Mouse (Mus musculus) testis, adult 2 months (tissue): ENCODE results near the gene Casq1. TPM values are rescaled to one million over a fixed set of nuclear protein-coding genes. Genes with fewer than 3 reads are reported as not detected.
A peak's percentile ranks its signal among the peaks of the same experiment; 100 is the strongest.

Source experiments
- H3K27ac ChIP-seq: fragments of 200-500 bp; 2 replicates; pipeline ENCODE4 v1.5.1; 2012; ENCODE audit warnings: low read depth, low read length; ENCODE audit not compliant: control insufficient read depth, insufficient read depth
- H3K27me3 ChIP-seq: fragments of 200-500 bp; 2 replicates; pipeline ENCODE4 v1.6.1; 2012; ENCODE audit warnings: mild to moderate bottlenecking, low read length, moderate library complexity; ENCODE audit not compliant: control insufficient read depth, insufficient read depth
- H3K36me3 ChIP-seq: fragments of 200-500 bp; 2 replicates; pipeline ENCODE4 v1.6.1; 2012; ENCODE audit warnings: mild to moderate bottlenecking, low read length; ENCODE audit not compliant: control insufficient read depth, insufficient read depth
- H3K4me1 ChIP-seq: fragments of 200-500 bp; 2 replicates; pipeline ENCODE4 v1.6.1; 2012; ENCODE audit warnings: low read length; ENCODE audit not compliant: control insufficient read depth, insufficient read depth
- H3K4me3 ChIP-seq: fragments of 200-500 bp; 2 replicates; pipeline ENCODE4 v1.5.1; 2012; ENCODE audit warnings: low read depth, mild to moderate bottlenecking, low read length, moderate library complexity, mixed read lengths; ENCODE audit not compliant: control insufficient read depth
- CTCF ChIP-seq: fragments of 200-500 bp; IDR thresholded peaks from 2 replicates; pipeline ENCODE4 v1.5.1; 2012; ENCODE audit warnings: low read depth, mild to moderate bottlenecking, inconsistent platforms, low read length, moderate library complexity; ENCODE audit not compliant: control insufficient read depth, insufficient read depth, insufficient replicate concordance
- POLR2A ChIP-seq: fragments of 200-500 bp; IDR thresholded peaks from 2 replicates; pipeline ENCODE4 v1.6.1; 2012; ENCODE audit warnings: low read depth, mild to moderate bottlenecking, inconsistent platforms, low read length, moderate library complexity; ENCODE audit not compliant: control insufficient read depth
- polyA plus RNA-seq: library from polyadenylated mRNA; depleted of rRNA; stranded (reverse); fragments of >200 nt; gene quantifications from 2 replicates; pipeline ENCODE4 v1.2.3, GENCODE M21; 2012

The Casq1 gene
- polyA plus RNA-seq, 1 experiment, result 15.8 TPM

DNA sequence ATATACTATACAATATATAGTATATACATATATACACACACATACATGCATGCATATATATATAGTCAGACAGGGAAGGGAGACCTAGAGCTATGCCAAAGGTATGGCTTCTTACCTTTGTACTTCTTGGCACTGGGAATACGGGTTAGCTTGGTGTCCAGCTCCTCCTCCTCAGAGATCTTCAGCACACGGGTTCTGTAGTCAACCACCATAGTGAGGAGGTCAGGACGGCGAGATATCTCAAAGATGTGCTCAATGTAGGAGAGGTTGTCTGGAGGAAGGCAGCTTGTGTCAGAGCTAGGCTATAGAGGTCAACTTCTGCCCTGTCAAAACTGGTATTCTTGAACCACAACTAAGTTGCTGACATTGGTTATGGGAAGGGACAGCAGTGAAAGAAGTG, 20.7 kb downstream of the Casq1 start:
- Histone ChIP-seq H3K27ac (no peak overlapping the region), H3K4me3 (no peak overlapping the region), H3K36me3 (peaks cover 3% of the 10 kb centered on the region), H3K4me1 (peaks cover 21% of the 10 kb centered on the region), H3K27me3 (no peaks in the 10 kb centered on the region)
- no peak for TF ChIP-seq POLR2A
- TF ChIP-seq CTCF, result no peak

- Histone ChIP-seq H3K27ac (no peak overlapping the region), H3K4me1 (peaks cover 15% of the 10 kb centered on the region), H3K27me3 (no peaks in the 10 kb centered on the region), H3K36me3 (peaks cover 4% of the 10 kb centered on the region), H3K4me3 (no peak overlapping the region)
- TF ChIP-seq CTCF, result no peak
- no peak for TF ChIP-seq POLR2A
Observed at GRCm38 (mm10) chr1:172198316-172198715, 21.4 kb downstream of the Casq1 start.

DNA sequence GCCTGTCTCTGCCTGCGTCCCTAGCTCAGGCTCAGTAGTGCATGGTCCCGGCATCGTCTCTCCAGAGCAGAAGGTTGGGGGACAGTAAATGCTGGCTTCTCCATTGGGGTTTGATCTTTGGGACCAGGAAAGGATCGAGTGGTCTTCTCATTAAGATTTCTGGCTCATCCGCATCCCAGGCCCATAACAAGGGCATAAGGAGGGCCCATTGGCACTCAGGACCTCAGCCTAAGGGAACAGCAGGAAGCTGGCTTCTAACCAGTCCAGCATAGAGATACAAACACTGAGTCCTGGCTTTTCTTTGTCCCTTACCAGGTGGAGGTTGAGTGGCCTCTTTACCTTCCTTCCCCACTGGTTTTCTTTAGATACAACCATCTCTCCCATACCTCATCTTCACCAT, 21.8 kb downstream of the Casq1 start:
- H3K27ac ChIP-seq, result no peak overlapping the region
- H3K27me3 ChIP-seq, result no peaks in the 10 kb centered on the region
- TF ChIP-seq CTCF, result no peak
- no peak for TF ChIP-seq POLR2A
- peaks cover 4% of the 10 kb centered on the region for H3K36me3 ChIP-seq
- no peak overlapping the region for H3K4me3 ChIP-seq
- peaks cover 11% of the 10 kb centered on the region for H3K4me1 ChIP-seq

DNA sequence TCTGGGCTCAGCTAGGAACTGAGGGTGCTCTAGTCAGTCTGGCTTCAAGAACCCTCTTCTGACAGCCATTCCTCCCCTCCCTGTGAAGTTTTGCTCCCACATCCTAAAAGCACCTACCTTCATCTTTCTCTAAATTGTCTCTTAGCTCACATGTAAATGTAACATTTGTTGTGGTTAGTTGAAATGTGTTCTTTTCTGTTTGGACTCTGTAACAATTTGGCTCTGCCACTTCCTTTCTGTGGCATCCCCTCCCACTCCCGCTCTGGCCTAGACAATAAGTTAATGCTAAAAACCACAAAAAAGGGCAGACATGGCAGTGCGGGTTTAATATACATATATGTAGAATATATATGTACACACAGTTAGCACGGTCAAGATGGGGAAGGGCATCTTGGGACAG, 22.5 kb downstream of the Casq1 start:
- Histone ChIP-seq H3K4me1 (peaks cover 6% of the 10 kb centered on the region), H3K4me3 (no peak overlapping the region), H3K27me3 (no peaks in the 10 kb centered on the region), H3K27ac (no peak overlapping the region), H3K36me3 (peaks cover 4% of the 10 kb centered on the region)
- TF ChIP-seq CTCF (no peak), POLR2A (no peak)

DNA sequence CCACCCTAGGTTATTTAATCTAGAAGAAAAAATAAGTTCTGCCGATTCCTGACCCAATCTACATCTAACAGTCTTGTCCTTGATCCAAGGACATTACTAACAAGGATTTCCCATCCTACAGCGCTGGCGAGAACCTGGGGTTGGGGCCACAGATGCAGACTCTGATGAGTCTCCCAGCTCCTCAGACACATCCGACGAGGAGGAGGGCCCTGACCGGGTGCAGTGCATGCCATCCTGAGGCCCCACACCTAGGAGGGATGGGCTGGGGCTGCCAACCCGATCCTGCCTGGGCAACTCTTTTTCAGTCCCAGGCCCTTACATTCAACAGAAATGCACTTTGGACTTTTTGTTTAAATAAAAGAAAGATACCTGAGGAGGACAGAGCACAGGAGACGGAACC, 25.2 kb downstream of the Casq1 start:
- TF ChIP-seq CTCF, result no peak
- TF ChIP-seq POLR2A, result no peak
- Histone ChIP-seq H3K4me1 (no peaks in the 10 kb centered on the region), H3K4me3 (no peak overlapping the region), H3K27ac (no peak overlapping the region), H3K27me3 (no peaks in the 10 kb centered on the region), H3K36me3 (peaks cover 4% of the 10 kb centered on the region)

DNA sequence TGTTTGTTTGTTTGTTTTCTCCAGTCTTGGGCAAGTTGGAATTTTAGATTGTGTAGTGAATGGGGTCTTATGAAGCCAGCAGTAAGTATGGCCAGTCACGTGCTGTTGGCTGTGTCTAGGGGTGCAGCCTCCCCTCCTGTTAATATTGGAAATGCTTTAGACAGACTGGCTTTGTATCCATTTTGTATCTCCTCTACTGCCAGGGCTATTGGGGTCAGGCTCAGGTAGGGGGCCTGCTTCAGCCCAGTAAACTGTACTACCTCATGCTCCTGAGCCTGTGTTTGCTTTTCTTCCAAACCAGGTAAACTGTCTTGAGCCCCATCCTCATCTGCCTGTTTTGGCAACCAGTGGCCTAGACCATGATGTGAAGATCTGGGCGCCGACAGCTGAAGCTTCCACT, 27.5 kb downstream of the Casq1 start:
- Histone ChIP-seq H3K4me3 (no peak overlapping the region), H3K27me3 (no peaks in the 10 kb centered on the region), H3K4me1 (no peaks in the 10 kb centered on the region), H3K27ac (no peak overlapping the region; the same call in 1 of the 2 replicates), H3K36me3 (peaks cover 6% of the 10 kb centered on the region)
- TF ChIP-seq CTCF (no peak), POLR2A (no peak)

GRCm38 (mm10) chr1:172191578-172191977, 28.1 kb downstream of the Casq1 start:
- Histone ChIP-seq H3K4me3 (no peak overlapping the region), H3K27ac (no peak overlapping the region), H3K36me3 (peaks cover 8% of the 10 kb centered on the region), H3K27me3 (no peaks in the 10 kb centered on the region), H3K4me1 (no peaks in the 10 kb centered on the region)
- no peak for TF ChIP-seq POLR2A
- no peak for TF ChIP-seq CTCF

GRCm38 (mm10) chr1:172188891-172189290, 30.8 kb downstream of the Casq1 start:
- TF ChIP-seq POLR2A (no peak), CTCF (peak; percentile 50; the same call in 1 of the 2 replicates)
- Histone ChIP-seq H3K36me3 (peaks cover 4% of the 10 kb centered on the region), H3K27ac (no peak overlapping the region), H3K4me3 (no peak overlapping the region), H3K27me3 (no peaks in the 10 kb centered on the region), H3K4me1 (no peaks in the 10 kb centered on the region)
